Mouse (Mus musculus) CH12.LX (cell line): ENCODE data around the gene Prkca.

Experiments
- CHD2 ChIP-seq: IDR thresholded peaks from 2 replicates; pipeline ENCODE4 v1.6.1; 2011; ENCODE audit warnings: low read length, improper control_type of control experiment
- POLR2AphosphoS2 ChIP-seq: IDR thresholded peaks from 2 replicates; pipeline ENCODE4 v1.6.1; 2011; ENCODE audit warnings: low read depth, low read length, improper control_type of control experiment
- TCF12 ChIP-seq: IDR thresholded peaks from 2 replicates; pipeline ENCODE4 v1.6.1; 2014; ENCODE audit warnings: low read depth, mild to moderate bottlenecking, inconsistent platforms, low read length, improper control_type of control experiment
- ZKSCAN1 ChIP-seq: IDR thresholded peaks from 2 replicates; pipeline ENCODE4 v1.6.1; 2012; ENCODE audit warnings: low read depth, inconsistent platforms, low read length, improper control_type of control experiment, borderline replicate concordance

DNA sequence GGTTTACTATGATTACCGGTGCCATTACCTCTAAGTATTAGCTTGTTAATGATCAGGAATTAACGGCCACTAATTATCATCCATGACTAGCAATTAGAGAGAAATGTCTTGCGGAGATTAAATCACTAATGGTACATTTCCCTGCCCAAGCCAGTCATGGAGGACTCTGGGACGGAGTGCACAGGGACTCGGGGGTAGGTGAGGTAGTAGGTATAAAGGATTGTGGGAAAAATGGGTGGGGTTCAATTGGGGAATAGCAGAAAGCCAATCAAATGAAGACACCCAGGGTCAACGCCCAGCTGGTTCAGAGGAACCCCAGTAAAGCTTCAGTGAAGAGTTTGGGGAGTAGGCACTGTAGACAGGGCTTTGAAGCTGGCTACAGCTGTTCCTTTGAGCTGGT lies 456.4 kb downstream of the Prkca start:
- TF ChIP-seq POLR2AphosphoS2 (no peak), TCF12 (no peak), CHD2 (no peak), ZKSCAN1 (no peak)
